Mouse (Mus musculus): ENCODE data around the gene Hspa8. TPM values are rescaled to one million over a fixed set of nuclear protein-coding genes. Genes with fewer than 3 reads are reported as not detected.

Hspa8 gene
- total and polyA plus RNA-seq, 3 experiments, result 418 to 5,439 (median 3,011) TPM

DNA sequence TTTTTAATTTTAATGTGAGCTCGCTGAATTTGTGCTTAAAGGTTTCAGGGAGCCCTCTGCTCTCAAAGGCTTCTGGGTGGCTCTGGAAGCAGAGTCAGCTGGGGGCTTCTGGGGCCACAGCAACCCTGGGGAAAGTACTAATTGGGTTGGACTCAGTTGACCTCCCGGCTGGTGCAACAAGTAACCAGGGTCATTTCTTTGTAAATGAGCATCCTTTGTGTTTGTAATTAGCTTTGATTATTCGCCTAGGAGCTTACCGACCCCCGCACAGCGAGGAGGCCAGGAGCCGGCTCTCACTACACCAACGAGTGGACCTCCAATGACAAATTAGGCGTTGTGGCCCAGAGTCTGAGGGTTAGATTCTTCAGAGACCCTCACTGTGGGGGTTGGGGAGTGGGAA, 58.4 kb downstream of the Hspa8 start:
- no peak for DNase-seq (ENCODE audit: low read depth, low spot score)
- Histone ChIP-seq H3K27me3 (ENCODE audit: control insufficient read depth in 1 of 2, insufficient read depth in 2 of 2, low read length in 2 of 2) (no peaks in the 10 kb centered on the region), H3K9me3 (replicated peaks; ENCODE audit: insufficient read depth, low read length) (no peaks in the 10 kb centered on the region), H3K4me1 (ENCODE audit: control insufficient read depth in 1 of 2, insufficient read depth in 2 of 2, low read length in 2 of 2) (no peaks in the 10 kb centered on the region), H3K9ac (ENCODE audit: control insufficient read depth, low read depth, low read length, poor library complexity, severe bottlenecking) (no peak overlapping the region), H3K36me3 (ENCODE audit: control insufficient read depth in 1 of 2, insufficient read depth in 2 of 2, low read length in 2 of 2) (no peaks in the 10 kb centered on the region), H3K27ac (ENCODE audit: control insufficient read depth, low read depth, low read length) (no peak overlapping the region), H3K79me2 (ENCODE audit: control insufficient read depth, insufficient read depth, low read length, poor library complexity) (no peaks in the 10 kb centered on the region), H3K4me3 (ENCODE audit: control insufficient read depth in 1 of 2, insufficient read depth in 1 of 2, low read depth in 2 of 2, low read length in 2 of 2) (no peak overlapping the region)
- TF ChIP-seq MYC (IDR thresholded peaks at IDR 0.05; ENCODE audit: low read depth, low read length), result no peak
- TF ChIP-seq SMC3 (IDR thresholded peaks at IDR 0.05; ENCODE audit: low read depth, low read length), result no peak
- TF ChIP-seq ZNF384 (IDR thresholded peaks at IDR 0.05; ENCODE audit: low read depth, low read length), result no peak

Other genes with a start within 250 kb of the Hspa8 start
- not detected in 2 replicates for gene Gm21915, start 130.4 kb upstream of the Hspa8 start, total RNA-seq (2012; rRNA removed)
- gene Gm21915, start 130.4 kb upstream of the Hspa8 start, polyA plus RNA-seq (2012; ENCODE audit: insufficient read depth in 1 of 2, insufficient read length in 2 of 2, low read depth in 1 of 2, low replicate concordance in 2 of 2, missing spikeins in 1 of 2), result not detected
- not detected in 2 replicates for gene Clmp, start 115.0 kb upstream of the Hspa8 start, total RNA-seq (2012; rRNA removed)
- not detected for gene Clmp, start 115.0 kb upstream of the Hspa8 start, polyA plus RNA-seq (2012; ENCODE audit: insufficient read depth in 1 of 2, insufficient read length in 2 of 2, low read depth in 1 of 2, low replicate concordance in 2 of 2, missing spikeins in 1 of 2)
- gene Bsx, start 73.1 kb downstream of the Hspa8 start, total RNA-seq (2012; rRNA removed), result not detected in 2 replicates
- not detected for gene Bsx, start 73.1 kb downstream of the Hspa8 start, polyA plus RNA-seq (2012; ENCODE audit: insufficient read depth in 1 of 2, insufficient read length in 2 of 2, low read depth in 1 of 2, low replicate concordance in 2 of 2, missing spikeins in 1 of 2)
- gene Jhy, start 163.1 kb downstream of the Hspa8 start, total RNA-seq (2012; rRNA removed), result not detected in 2 replicates
- gene Jhy, start 163.1 kb downstream of the Hspa8 start, polyA plus RNA-seq (2012; ENCODE audit: insufficient read depth in 1 of 2, insufficient read length in 2 of 2, low read depth in 1 of 2, low replicate concordance in 2 of 2, missing spikeins in 1 of 2), result not detected
- gene Crtam, start 203.6 kb downstream of the Hspa8 start, total RNA-seq (2012; rRNA removed), result not detected in 2 replicates
- gene Crtam, start 203.6 kb downstream of the Hspa8 start, polyA plus RNA-seq (2012; ENCODE audit: insufficient read depth in 1 of 2, insufficient read length in 2 of 2, low read depth in 1 of 2, low replicate concordance in 2 of 2, missing spikeins in 1 of 2), result under 1 TPM in 1 of 2 experiments, not detected in 1; 0.04 TPM